Mouse (Mus musculus) frontal cortex, postnatal 10 days (tissue): Measurements from ENCODE around the gene Adrb1.

Experiments
- DNase-seq, 2 experiments: peaks; one replicate each; pipeline ENCODE4 v3.0.0; 2022; ENCODE audit warnings: low spot score in 2 of 2, mixed read lengths in 1 of 2

The Adrb1 gene

DNA sequence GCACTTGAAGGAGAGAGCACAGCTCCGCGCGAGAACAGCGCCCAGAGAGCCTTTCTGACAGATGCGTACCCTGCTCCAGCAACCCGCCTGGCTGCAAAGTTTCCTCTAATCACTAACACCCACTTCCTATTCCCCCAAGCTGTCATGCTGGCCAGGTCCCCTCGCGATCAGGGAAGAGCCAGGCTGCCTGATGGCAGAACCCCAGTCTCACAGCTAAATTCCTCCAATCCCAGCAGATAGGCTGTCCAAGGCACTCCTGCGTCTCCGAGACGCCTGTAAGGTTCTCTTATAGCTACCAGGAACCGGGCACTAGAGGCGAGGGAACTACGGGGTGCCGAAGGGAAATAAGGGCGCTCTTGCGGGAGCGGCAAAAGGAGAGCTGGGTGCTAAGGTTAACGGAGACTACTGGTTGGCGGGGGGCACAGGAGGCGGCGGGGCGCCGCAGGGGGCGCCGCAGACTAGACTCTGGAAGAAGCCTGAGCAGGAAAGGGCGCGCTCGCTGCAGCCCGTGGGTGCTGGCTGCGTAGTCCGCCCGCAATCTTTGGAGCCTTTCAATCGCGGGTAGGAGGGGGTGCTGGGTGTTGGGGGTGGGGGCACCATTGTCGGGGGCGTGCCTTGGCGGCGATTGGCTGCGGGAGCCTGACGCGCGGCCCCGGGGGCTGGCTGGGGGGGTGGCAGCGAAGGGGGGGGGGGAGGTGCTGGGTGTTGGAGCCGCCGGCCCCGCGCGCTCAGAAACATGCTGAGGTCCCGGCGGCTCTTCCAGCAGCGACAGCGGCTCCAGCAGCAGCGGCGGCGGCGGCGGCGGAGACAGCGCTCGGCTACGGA, at the start of gene Adrb1:
Adrb1 (plus strand) TSS at position 813 of the 825 bp plus-strand sequence.
- peak; percentile 73 to 80 for DNase-seq

DNA sequence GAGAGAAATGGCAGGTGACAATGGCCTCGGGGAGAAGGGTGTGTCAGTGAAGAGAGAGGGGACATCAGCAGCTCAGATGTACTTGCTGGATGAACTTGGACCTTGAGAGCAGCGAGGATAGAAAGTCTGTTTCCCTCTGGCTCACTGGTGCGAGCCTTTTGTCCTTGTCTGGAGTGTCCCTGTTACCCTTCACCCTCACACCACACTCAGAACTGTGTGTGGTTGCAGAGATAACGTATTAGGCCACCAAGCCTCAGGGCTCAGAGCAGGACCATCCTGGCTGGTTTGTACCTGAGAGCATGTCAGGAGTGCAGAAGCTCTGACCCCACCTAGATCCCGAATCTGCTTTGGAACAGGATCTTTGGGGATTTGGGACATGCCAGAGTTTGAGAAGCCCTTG, 46.3 kb upstream of the Adrb1 start:
- no peak for DNase-seq

GRCm38 (mm10) chr19:56676506-56676905, 45.5 kb upstream of the Adrb1 start:
- no peak for DNase-seq

GRCm38 (mm10) chr19:56677611-56678010, 44.4 kb upstream of the Adrb1 start:
- no peak for DNase-seq

DNA sequence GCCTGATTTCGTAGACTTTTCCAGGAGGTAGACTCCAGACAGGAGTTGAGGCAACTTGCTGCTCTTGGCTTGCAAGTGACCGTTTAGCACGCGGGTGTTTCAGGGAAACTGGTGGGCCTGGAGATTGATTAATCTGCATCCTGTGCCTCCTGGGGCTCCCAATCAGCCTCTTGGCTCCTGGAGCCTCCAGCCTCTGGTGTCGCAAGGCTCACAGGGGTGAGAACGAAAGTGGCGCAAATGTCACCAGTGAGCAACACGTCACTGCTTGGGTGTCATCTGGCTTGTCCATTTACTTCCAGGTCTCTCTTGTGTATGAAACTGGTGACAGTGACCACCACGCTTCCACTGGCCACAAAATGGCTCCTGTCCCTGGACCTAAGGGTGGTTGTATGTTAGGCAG, 43.5 kb upstream of the Adrb1 start:
- DNase-seq, result no peak

GRCm38 (mm10) chr19:56679213-56679965, 42.6 kb upstream of the Adrb1 start:
- DNase-seq, result no peak

- DNase-seq, result no peak
Measured at GRCm38 (mm10) chr19:56679992-56680391, 42.0 kb upstream of the Adrb1 start.

GRCm38 (mm10) chr19:56682297-56682696, 39.7 kb upstream of the Adrb1 start:
- DNase-seq, result no peak

- DNase-seq, result no peak
Measured at GRCm38 (mm10) chr19:56682843-56683242, 39.2 kb upstream of the Adrb1 start.

GRCm38 (mm10) chr19:56685515-56685914, 36.5 kb upstream of the Adrb1 start:
- no peak for DNase-seq

GRCm38 (mm10) chr19:56686218-56686617, 35.8 kb upstream of the Adrb1 start:
- no peak for DNase-seq

DNA sequence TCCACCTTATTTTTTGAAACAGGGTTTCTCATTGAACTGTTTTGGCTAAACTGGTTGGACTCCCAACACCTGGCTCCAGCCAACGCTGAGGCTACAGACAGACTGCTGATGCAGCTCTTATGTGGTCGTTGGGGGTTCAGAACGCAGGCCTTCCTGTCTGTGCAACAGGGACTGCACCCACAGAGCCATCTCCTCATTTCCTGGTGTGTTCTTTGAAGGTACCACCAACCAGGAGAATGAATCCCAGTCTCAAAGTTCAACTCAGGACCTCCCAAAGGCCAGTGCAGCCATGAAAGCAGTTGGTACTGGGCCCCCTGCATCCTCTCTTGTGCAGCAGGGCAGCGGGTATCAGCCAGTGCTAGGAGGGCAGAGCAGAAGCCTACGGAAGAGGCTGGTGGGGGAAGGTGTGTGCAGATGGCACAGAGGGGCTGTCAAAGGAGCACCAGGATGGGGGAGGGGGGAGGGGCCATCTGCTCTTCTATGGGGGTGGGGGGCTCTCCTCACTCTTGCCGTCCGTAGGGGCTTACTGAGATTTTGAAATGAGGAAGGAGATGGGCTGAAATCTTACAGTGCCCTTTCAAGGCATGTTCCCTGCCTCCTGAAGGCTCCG, 34.9 kb upstream of the Adrb1 start:
- no peak for DNase-seq

- no peak for DNase-seq
Measured at GRCm38 (mm10) chr19:56687676-56688075, 34.3 kb upstream of the Adrb1 start.

DNA sequence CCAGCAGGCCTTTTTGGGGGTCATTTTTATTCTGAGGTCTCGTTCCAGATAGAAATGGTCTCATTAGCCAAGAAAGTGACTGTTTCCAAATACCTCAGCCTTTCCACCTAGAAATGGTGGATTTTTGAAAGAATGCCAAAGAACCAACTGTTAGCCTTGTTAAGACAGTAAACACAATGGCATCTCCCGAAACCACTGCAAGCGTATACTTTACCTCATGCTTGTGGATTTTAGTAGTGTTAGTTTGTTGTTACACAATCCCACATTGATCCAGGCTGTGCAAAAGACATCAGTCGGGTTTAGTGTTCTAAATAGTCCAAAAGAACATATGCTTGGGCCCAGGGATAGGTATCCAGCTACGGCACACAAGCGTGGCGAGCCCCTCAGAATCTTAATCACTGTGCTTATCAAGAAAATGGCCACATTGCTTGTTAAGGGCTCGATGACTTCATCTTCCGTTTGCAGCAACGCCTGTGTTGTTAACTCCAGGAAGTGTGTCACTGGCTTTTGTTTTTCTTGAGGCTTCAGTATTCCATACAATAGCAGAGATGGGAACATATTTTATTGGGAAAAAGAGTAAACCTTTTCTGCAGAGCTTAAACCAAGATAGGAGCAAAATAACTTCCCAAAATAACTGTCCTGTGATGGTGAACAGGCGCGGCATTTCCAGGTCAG, 33.2 kb upstream of the Adrb1 start:
- no peak for DNase-seq

- no peak for DNase-seq
Measured at GRCm38 (mm10) chr19:56689493-56689892, 32.5 kb upstream of the Adrb1 start.

DNA sequence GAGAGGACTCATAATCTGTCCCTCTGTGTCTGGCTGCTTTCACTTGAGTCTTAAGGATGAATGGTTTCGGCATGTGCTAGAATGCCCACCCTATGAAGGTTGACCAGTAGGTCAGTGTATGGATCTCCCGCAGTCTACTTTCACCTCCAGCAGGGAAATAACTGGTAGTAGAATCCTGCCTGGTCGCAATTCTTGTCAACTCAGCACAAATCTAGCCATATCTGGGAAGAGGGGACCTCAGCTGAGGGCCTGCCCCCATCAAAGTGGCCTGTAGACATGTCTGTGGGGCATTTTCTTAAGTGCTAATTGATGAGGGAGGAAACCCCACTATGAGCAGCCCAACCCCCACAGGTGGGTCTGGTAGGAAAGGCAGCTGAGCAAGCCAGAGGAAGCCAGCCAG, 30.9 kb upstream of the Adrb1 start:
- DNase-seq, result no peak

GRCm38 (mm10) chr19:56692451-56692850, 29.5 kb upstream of the Adrb1 start:
- no peak for DNase-seq

DNA sequence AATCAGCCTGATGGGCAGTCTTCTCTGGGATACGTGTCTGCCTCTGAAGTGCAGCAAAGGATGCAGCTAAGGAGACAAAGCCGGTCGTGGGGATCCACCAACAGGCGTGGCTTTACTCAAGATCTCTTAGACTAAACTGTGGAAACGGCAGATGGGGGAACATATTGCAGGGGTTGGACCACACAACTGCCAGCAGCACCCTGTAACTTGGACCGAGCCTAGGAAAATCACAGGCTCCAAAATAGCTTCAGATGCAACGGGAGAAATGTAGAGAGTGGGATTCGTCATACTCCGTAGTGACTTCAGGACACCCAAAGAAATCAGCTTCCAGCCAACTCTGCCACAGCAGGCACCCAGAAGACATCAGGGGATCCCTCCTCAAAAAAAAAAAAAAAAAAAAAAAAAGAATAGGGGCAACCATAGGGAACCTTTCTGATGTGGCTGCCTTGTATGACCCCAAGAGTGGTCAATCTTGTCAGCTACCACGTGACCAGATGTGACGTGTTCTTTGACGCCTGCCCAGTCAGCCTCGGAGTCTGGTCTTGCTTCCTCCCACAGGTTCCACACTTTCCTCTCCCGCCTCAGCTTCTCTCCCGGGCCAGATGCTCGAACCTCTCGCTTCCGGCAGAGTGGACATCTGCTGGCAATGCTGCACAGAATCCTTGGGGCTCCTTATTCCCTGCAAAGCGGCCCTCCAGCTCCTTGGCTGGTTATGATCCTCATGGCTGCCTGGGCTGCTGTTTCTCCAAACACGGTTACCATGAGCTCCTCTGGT, 24.4 kb upstream of the Adrb1 start:
- DNase-seq, result peak in 1 of 2 experiments; percentile 22

DNA sequence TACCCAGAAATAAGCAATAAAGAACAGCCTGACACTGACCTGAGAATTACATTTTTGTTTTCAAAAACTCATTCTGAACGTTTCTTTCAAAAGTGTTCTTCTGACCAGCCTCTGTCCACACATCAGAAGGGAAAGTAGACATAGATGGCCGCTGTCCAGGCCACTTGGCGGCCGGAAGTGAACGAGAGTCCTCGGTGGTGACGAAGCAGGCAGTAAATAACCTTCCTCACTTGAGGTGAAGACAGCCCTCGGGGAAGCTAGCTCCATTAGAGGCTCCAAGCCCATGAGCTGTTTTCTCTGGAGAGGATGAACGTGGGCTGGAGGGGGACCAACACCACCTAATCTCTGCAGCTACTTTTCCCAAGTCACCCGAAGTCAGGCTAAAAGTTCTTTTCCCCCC, 21.2 kb upstream of the Adrb1 start:
- no peak for DNase-seq

- DNase-seq, result no peak
Measured at GRCm38 (mm10) chr19:56701404-56702033, 20.5 kb upstream of the Adrb1 start.

- DNase-seq, result no peak
Measured at GRCm38 (mm10) chr19:56702039-56702438, 20.0 kb upstream of the Adrb1 start.
